Mouse (Mus musculus): ENCODE results near the gene Cpsf3.

- no peak for TF ChIP-seq CTCF (IDR thresholded peaks at IDR 0.05; ENCODE audit: low read depth)
- no peak for TF ChIP-seq EP300 (IDR thresholded peaks at IDR 0.05; ENCODE audit: low read depth)
These were observed 3.7 kb downstream of the Cpsf3 start for GRCm38 (mm10) chr12:21288716-21289395.
